Mouse (Mus musculus) left cerebral cortex, adult 2 months (tissue): ENCODE measurements around the gene Zrsr1. TPM values are rescaled to one million over a fixed set of nuclear protein-coding genes. Genes with fewer than 3 reads are reported as not detected.
A peak's percentile ranks its signal among the peaks of the same experiment; 100 is the strongest.

Experiments used
- DNase-seq, 2 experiments: peaks; one replicate each; pipeline ENCODE4 v3.0.0; 2021 to 2022; ENCODE audit warnings: low spot score in 2 of 2, mixed read lengths in 1 of 2; ENCODE audit errors: extremely low spot score in 1 of 2
- H3K27ac ChIP-seq: fragments of 200-600 bp; 2 replicates; pipeline ENCODE4 v1.8.1; 2022
- H3K4me3 ChIP-seq: fragments of 200-600 bp; 2 replicates; pipeline ENCODE4 v1.8.1; 2022
- CTCF ChIP-seq: fragments of 200-600 bp; IDR thresholded peaks from 2 replicates; pipeline ENCODE4 v1.8.1; 2022; ENCODE audit warnings: antibody characterized with exemption, mild to moderate bottlenecking, moderate library complexity
- intact Hi-C: fragments of 180-260 bp; cut with DNase I; formaldehyde crosslinking; loops from one replicate; pipeline ENCODE4 v1.15.1; 2025
- total RNA-seq, 2 experiments: library from RNA; stranded (reverse); gene quantifications; 2 replicates each; pipeline ENCODE4 v1.2.3; 2021

Zrsr1 gene
- total RNA-seq, 2 experiments from 2014 or later = 70.0 to 75.6 TPM

DNA sequence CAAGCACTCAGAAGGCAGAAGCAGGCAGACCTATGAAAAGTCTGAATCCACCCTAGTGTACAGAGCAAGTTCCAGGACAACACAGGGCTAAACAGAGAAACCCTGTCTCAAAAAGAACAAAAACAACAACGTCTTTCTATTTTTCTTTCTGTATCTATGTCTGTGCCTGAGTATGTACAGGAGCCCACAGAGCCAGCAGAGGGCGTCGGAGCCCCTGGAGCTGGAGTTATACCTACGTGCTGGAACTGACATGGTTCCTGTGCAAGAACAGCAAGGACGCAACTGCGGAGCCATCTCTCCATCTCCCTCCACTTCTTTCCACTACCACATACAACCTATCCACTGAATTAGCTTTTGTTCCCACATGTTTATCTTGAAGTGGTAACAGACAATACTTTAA is 21.7 kb upstream of the Zrsr1 start:
- Histone ChIP-seq H3K27ac (no peak overlapping the region), H3K4me3 (no peak overlapping the region)
- DNase-seq = no peak
- intact Hi-C loops = loop anchor here (10.0 kb wide), 1 partner anchor 725 kb away; no protein-coding TSS in a partner anchor
- no peak; the same call in none of the 2 replicates for TF ChIP-seq CTCF

DNA sequence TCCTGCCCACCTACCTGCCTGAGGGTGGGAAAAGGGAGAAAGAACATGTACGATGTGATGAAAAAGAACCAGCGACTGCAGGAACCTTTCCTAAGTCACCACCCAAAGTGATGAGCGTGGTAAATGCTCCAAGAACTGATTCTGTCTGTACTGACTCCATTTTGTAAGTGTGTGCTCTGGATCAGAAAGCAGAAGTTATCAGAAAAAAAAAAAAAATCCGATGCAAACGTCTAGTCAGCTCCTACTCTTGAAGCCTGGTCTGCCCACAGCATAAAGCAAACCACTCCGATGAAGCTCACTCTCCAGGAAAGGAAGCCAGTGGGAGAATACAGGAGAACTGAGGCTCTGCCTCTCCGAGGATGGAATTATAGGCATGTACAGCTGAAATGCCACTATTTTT is 19.1 kb upstream of the Zrsr1 start:
- no peak overlapping the region for H3K27ac ChIP-seq
- H3K4me3 ChIP-seq = no peak overlapping the region
- intact Hi-C loops = loop anchor here (10.0 kb wide), 1 partner anchor 728 kb away; no protein-coding TSS in a partner anchor
- no peak for DNase-seq
- no peak for TF ChIP-seq CTCF

DNA sequence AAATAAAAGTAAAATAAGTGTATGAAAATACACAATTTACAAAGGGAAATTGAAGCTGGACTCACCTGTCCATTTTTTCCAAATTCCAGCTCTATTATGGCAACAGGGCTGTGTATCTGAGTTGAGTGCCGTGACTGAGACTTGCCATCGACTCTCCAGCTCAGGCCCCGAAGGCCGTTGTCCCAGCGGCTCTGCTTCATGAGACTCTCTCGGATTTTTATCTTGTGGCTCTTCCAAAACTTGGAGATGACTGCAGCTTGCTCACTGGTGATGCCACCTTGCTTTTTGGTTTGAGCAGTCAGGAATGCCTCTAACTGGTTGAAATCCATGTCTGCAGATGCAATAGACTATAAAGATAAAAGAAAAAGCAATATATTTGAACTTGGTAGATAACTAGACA is 15.5 kb upstream of the Zrsr1 start:
- no peak for DNase-seq
- no peak for TF ChIP-seq CTCF
- no peak overlapping the region for H3K4me3 ChIP-seq
- no peak overlapping the region for H3K27ac ChIP-seq
- intact Hi-C loops = loop anchor here (5.0 to 10.0 kb wide), 2 partner anchors 99 to 732 kb away; no protein-coding TSS in a partner anchor

GRCm38 (mm10) chr11:22956830-22957229 is 15.0 kb upstream of the Zrsr1 start:
- Histone ChIP-seq H3K27ac (no peak overlapping the region), H3K4me3 (no peak overlapping the region)
- DNase-seq = no peak
- peak; percentile 54 for TF ChIP-seq CTCF
- intact Hi-C loops = loop anchor here (1.0 to 10.0 kb wide), 3 partner anchors 100 to 732 kb away; no protein-coding TSS in a partner anchor

- intact Hi-C loops = loop anchor here (1.0 to 10.0 kb wide), 3 partner anchors 101 to 733 kb away; no protein-coding TSS in a partner anchor
These were observed 13.9 kb upstream of the Zrsr1 start for GRCm38 (mm10) chr11:22957791-22958374.

DNA sequence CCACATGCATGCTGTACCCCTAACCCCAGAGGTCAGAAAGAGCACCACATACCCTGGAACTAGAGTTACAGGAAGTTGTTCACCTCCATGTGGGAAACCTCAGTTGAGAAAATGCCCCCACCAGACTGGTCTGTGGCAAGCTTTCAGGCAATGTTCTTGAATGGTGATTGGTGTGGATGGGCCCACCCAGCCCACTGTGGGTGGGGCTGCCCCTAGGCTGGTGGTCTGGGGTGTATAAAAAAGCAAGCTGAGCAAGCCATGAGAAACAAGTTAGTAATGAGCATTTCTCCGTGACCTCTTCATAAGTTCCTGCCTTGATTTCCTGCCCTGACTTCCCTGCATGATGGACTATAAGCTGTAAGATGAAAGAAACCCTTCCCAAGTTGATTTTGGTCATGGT is 9.7 kb upstream of the Zrsr1 start:
- intact Hi-C loops = no loop called here
- no peak overlapping the region for H3K27ac ChIP-seq
- DNase-seq = no peak
- TF ChIP-seq CTCF = no peak
- no peak overlapping the region for H3K4me3 ChIP-seq

More at GRCm38 (mm10) chr11:22957791-22958374, 13.9 kb upstream of the Zrsr1 start:
- Histone ChIP-seq H3K27ac (no peak overlapping the region), H3K4me3 (no peak overlapping the region)
- DNase-seq = no peak
- TF ChIP-seq CTCF = peak; percentile 69

- no peak overlapping the region for H3K4me3 ChIP-seq
- DNase-seq = no peak
- no peak for TF ChIP-seq CTCF
- H3K27ac ChIP-seq = peak overlapping the region; percentile 44
- intact Hi-C loops = no loop called here
These were observed 7.4 kb upstream of the Zrsr1 start for GRCm38 (mm10) chr11:22964401-22964800.

DNA sequence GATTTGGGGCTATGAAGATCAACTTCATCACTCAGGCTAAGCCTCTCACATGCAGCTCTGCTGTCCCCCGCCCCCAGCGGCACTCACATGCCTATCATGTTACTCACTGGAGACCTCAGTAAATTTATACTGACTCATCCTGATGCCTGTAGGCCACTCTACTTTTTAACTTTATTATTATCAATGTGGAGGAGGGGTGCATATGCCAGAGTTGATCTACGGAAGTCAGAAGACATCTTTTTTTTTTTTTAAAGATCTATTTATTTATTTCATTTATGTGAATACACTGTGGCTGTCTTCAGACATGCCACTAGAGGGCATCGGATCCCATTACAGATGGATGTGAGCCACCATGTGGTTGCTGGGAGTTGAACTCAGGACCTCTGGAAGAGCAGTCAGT is 6.3 kb upstream of the Zrsr1 start:
- no peak overlapping the region for H3K4me3 ChIP-seq
- peak; percentile 61 for TF ChIP-seq CTCF
- intact Hi-C loops = loop anchor here (5.0 kb wide), 1 partner anchor 243 kb away; no protein-coding TSS in a partner anchor
- no peak overlapping the region; the same call in 1 of the 2 replicates for H3K27ac ChIP-seq
- DNase-seq = no peak

GRCm38 (mm10) chr11:22969486-22969885 is 2.3 kb upstream of the Zrsr1 start:
- Histone ChIP-seq H3K4me3 (no peak overlapping the region), H3K27ac (no peak overlapping the region)
- TF ChIP-seq CTCF = peak; percentile 70
- DNase-seq = no peak
- intact Hi-C loops = loop anchor here (5.0 kb wide), 1 partner anchor 247 kb away; no protein-coding TSS in a partner anchor

- H3K27ac ChIP-seq = no peak overlapping the region
- H3K4me3 ChIP-seq = no peak overlapping the region
- intact Hi-C loops = loop anchor here (2.0 to 5.0 kb wide), 2 partner anchors 340 to 683 kb away; no protein-coding TSS in a partner anchor
- no peak for TF ChIP-seq CTCF
- no peak for DNase-seq
These were observed 1.3 kb upstream of the Zrsr1 start for GRCm38 (mm10) chr11:22970546-22970945.

GRCm38 (mm10) chr11:22972746-22973526 is 1.1 kb downstream of the Zrsr1 start:
- peak; percentile 84 to 86 for DNase-seq
- peak overlapping the region; percentile 96 for H3K27ac ChIP-seq
- intact Hi-C loops = loop anchor here (2.0 to 5.0 kb wide), 2 partner anchors 460 to 686 kb away; partner anchors contain the start of gene Tmem17
- peak overlapping the region; percentile 69 for H3K4me3 ChIP-seq
- no peak for TF ChIP-seq CTCF

DNA sequence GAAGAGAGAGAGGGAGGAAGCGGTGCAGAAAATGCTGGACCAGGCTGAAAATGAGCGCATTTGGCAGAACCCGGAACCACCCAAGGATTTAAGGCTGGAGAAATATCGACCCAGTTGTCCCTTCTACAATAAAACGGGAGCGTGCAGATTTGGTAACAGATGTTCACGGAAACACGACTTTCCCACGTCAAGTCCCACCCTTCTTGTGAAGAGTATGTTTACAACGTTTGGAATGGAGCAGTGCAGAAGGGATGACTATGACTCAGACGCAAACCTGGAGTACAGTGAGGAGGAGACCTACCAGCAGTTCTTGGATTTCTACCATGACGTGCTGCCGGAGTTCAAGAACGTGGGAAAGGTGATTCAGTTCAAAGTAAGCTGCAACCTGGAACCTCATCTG is 1.8 kb downstream of the Zrsr1 start:
- DNase-seq = peak in 1 of 2 experiments; percentile 31
- TF ChIP-seq CTCF = no peak
- H3K27ac ChIP-seq = peak overlapping the region; percentile 96
- intact Hi-C loops = loop anchor here (2.0 to 5.0 kb wide), 2 partner anchors 461 to 686 kb away; partner anchors contain the start of gene Tmem17
- H3K4me3 ChIP-seq = peak overlapping the region; percentile 69
